Mouse (Mus musculus) frontal cortex, adult (tissue): Measurements from ENCODE around the gene Gm29289.
"Not testable (repeated sequence)": the region's sequence is repeated elsewhere in the genome, so short reads cannot be mapped to it uniquely, and the experiment has no call there.

Experiments used
- ATAC-seq: cut with Nextera tagmentation; 2 replicates; pipeline ENCODE4 v1.9.2; 2017; ENCODE audit warnings: mild to moderate bottlenecking, moderate library complexity, mixed read lengths; ENCODE audit not compliant: low TSS enrichment

Gm29289 gene

GRCm38 (mm10) chrY:2932282-2932681 lies at the start of gene Gm29289:
Gm29289 (plus strand) TSS chrY:2932582.
- ATAC-seq, result not testable (repeated sequence)

- ATAC-seq, result not testable (repeated sequence)
These were observed 31.7 kb upstream of the Gm29289 start, which contains the start of gene Gm10352 for GRCm38 (mm10) chrY:2900689-2901088. Gm10352 (plus strand) TSS chrY:2900989.
